Mouse (Mus musculus): ENCODE measurements at regions not wholly inside any gene's neighbourhood (a gene's known extent, or its start where the extent isn't known, plus 50 kb on each side); places are given as distances from the start of the nearest gene placed in this dataset.
"Not testable (repeated sequence)": the region's sequence is repeated elsewhere in the genome, so short reads cannot be mapped to it uniquely, and the experiment has no call there.

DNA sequence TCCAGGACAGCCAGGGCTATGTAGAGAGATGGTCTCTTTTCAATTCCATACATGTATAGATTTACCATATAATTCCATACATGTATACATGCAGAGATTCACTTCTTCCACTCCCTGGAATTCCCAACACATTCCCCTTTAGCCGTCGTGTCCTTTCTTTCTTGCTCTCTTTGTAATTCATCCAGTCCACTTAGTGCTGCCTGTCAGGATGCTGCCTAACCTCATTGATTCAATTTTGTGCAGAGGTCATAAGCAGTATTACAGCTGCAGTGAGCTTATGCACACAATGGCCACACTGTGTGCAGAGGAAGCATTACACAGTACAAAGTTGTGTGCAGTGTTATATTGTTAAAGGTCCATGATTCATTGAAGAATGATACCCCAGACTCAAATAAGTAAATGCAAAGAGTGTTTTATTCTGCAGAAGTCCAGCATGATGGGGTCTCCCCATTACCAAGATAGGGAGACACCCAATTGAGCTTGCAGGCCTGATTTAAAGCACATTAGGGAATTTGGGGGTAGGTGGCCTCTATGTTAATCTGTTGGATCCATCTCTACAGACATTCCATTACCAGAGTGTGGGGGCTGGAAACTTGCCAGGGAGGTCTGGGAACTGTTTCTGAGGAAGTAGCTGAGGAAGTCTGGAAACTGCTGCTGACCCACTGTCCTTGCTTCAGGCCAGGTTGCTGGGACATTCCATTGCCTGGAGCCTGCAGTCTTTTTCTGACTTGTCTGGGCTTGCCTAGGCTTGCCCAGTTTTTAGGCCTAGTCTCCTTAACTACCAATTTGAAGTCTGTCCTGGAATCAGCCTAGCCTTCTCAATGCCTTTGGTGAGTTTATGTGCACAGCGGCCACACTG lies 72.8 kb downstream of the Fam161a start:
- DNase-seq: no peak

DNA sequence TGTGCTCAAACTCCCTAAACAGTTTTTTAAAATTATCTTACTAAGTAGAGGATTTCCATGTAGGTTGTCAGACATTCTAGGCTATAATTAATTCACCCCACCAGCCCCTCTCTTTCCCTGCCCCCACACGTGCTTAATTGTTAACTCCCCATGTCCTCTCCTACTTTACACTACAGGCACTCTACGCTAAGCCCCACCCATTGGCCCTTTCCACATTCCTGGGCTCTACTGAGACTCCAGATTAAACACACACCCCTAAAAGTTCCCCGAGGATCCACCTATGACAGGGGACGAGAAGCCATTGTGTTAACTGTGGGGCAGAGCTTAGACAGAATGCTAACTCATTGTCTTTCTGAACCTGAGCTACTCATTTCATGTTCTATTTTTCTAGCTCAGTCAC lies 74.3 kb downstream of the Fam161a start:
- DNase-seq: no peak

DNA sequence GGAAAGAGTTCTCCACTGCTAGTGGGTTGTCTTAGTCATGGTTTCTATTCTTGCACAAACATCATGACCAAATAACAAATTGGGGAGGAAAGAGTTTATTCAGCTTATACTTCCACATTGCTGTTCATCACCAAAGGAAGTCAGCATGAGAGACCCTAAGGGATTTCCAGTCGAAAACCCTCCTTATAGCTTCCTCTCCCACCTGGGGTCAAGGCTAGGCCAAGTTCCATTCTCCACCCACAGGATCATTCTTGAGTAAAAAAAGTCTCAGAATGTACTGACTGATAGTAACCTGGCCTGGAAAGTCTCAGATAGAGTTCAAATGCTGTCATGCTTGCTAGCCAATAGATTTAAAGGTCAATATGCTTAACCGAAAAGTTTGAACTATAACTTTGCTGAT lies 76.5 kb downstream of the Fam161a start:
- not testable (repeated sequence) for DNase-seq

DNA sequence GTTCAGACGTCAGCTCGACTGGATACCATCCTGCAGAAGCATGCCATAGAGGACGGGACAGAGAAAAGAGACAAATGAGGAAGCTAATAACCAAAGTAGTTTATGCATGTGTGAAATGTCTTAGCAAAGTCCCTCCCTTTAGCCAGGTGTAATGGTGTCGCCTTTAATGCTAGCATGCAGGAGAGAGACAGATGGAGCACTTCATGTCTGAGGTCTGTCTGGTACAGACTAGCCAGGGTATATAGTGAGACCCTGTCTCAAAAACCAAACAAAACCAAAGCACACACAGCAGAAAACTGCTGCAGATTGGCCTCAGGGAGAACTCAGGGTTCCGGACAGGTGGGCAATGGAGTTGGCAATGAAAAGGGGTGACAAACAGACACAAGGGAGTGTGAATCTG lies 88.0 kb downstream of the Fam161a start:
- no peak for DNase-seq

DNA sequence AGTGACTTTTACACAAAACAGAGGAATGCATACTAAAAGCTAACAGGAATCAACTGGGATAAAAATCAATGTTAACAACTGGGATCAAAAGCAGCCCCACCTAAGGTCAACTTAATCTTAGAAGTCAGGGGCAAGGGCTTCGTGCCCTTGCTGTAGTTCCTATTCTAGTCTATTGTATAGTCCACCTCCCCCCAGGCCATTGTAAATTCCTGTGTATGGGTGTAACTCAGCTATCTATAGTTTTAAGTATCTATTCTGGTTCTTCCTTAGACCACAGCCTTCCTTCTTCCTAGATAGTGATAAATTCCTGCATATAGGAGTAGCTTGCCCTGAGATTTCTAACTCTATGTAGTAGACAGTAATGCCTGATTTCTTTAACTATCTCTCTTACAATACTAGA lies 88.4 kb downstream of the Fam161a start:
- not testable (repeated sequence) for DNase-seq

DNA sequence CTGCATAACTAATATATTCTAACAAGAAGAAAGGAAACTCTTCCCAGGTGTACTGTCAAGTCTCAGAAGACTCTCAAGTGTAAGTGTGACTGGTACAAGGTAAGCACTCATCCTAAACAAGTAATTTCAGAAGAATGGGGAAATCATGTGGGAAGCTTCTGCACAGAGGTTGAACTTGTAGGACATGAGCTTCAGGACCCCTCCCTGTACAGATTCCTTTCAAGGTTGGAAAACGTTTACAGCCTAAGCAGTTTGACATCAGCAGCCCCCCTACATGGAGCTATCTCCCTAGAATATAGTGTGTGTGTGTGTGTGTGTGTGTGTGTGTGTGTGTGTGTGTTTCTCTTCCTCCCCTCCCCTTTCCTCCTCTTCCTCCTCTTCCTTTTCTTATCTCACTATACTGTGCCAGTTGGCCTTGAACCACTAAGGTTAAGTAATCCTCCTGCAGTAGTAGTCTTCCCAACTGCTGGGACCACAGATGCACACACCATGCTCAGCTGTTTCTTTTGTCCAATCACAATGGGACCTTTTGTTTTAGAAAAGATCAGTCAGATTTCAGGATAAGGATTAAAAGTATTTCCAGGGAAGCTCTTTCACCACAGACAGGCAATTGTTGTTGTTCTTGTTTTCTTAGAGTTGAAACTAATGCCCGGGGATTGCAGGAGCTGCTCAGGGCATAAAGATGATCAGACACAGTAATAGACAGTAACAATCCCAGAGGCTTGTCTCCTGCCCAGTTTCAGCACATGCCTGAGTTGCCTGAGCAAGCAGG lies 89.3 kb downstream of the Fam161a start:
- DNase-seq: no peak

DNA sequence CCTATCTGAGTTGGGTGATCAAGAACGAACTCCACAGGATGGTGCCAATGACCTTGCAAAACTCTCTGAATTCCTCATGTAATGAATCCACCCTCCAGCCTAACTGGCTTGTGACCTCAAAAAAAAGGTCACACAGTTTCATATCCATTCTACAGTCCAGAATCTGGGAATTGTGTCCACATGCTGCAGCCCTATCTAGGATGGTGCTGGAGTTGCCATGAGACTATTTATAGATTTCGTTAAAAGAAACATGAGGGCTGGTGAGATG lies 89.8 kb downstream of the Fam161a start:
- DNase-seq: no peak

DNA sequence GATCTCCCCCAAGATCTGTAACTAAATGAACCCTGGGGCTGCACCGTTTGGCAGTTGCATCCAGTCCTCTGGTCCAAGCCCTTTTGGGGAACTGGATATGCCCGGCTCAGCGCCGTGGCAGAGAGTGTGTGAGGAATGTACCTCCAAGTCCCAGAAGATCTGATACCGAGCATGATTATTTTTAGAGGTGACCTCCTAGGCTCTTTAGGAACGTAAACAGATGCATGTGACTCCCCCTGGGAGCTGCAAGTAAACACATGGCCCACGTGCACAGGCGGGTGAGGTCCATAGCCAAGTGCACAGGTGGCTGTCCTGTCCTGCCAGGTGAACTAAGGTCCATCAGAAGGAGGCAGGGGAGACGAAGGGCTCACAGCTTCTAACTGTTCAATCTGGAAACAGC lies 107.3 kb downstream of the Fam161a start:
- DNase-seq: no peak

DNA sequence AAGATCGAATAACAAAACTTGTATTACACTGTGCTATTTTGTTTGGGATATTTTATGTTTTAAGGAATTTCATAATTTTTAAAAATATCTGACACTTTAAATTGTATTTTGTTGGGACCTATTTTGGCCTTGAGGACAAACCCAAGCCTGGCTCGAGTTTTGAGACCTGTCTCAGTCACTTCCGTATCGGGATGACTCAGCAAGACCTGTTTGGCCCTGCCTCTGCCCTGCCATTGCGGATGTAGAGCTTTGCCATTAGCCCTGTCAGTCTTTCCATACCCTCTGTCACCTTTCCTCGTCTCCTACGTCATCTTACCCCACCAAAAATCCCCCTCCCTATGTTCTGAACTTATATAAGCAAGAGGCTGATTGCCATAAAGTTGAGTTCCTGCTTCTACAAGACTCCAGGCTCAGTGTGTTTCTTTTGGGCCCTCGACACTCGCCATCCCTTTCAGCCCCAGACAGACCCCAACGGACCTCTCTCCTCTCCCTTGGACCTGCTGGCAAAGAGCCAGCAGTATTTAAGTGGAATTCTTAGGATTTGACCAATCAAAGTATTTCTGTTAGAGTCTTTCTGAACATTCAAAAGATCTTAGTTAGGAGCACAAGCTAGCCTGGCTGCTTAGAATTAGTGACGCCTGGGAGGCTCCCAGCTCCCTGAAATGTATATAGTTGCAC lies 113.3 kb downstream of the Fam161a start:
- no peak for DNase-seq

DNA sequence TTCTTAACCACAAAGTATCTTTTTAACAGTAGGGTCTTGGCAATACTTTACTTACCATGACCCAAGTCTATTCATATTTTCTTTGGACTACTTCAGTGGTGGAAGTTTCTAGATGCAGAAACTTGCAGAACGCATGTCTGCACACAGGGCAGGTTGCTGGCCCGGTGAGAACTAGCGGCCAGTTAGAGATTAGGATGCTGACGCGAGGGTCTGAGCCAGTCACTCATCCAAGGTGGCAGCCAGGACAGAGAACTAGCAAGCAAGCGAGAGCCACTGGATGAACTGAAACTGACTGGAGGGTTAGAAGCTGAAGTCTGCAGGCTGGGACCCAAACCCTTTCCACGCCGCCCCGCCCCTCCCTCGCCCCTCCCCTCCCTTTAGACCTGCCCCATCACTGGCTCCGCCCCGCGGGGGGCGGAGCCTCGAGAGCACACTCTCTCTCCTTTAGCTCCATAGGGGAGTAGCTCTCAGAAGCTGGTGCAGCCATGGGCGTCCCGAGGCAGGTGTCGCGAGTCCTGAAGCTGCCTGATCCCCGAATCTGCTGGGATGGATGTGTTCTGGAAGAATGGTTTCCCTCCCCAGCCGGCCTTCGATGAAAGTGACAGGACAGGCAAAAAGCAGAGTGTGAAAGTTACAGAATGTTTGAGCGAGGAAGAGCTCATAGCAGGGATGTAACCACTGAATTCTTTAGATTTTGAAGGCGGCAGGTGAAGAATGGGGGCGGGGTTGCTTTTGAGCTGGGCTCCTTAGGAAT lies 117.0 kb downstream of the Fam161a start:
- DNase-seq: peak; percentile 58

DNA sequence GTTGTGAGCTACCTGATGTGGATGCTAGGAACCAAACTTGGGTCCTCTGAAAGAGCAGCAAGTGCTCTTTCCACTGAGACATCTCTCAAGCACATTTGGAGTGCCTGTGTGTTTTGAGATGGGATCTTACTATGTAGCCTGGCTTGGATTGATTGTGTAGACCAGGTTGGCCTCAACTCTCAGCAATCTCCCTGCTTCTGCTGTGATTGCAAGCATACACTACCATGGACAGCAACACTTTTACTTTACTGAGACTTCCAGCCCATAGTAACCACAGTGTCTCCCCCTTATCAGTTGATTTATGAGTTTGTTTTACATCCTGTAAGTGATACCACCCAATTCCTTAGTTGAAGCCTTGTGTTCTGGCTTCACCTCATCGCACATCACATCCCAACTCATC lies 123.8 kb downstream of the Fam161a start:
- DNase-seq: no peak

DNA sequence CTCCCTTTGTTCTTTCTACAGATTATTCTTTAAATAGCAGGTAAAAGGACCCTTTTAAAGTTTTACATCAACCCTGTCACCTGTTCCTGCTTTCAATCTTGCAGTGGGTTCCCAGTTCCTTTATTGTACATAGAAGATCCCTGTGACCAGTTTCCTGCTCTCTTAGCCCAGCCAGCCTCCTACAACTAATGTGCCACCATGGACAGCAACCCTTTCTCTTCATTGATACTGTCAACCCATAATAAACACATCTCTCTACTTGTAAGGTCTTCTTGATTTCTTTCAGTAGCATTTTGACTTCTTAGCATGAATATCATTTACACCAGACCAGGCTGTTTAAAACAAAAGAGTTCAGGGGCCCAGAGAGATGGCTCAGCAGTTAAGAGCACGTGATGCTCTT lies 124.2 kb upstream of the Xpo1 start:
- no peak for DNase-seq

DNA sequence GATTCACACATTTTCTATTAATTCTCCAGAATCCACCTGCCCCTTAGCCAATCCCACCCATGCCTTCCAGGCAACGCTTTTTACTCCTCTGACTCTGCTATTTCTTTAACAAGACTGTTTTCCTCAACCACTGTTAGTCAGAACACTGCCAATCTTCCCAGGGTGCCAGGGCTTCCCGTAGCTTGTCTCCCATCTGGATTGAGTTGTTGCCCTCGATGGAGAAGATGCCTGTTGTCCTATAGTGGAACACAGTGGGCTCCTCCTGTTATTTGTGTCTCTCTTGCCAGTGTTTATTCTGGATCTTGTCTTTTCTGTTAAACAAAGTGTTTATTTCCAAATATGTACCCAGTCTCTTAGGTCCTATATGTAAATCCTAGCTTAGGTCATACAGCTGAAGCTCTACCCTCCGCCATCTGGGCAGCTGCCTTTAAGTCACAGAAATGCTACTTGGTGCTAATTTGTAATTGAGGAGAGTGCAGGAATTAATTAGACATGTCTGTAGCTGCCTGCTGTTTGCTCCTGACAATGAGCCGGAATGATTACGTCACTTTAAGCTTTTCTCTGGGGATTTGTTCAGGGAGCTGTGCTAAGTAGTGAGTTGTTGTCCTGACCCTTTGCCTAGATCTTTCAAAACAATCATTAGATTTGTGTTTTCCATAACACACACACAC lies 115.3 kb upstream of the Xpo1 start:
- DNase-seq: peak; percentile 23

DNA sequence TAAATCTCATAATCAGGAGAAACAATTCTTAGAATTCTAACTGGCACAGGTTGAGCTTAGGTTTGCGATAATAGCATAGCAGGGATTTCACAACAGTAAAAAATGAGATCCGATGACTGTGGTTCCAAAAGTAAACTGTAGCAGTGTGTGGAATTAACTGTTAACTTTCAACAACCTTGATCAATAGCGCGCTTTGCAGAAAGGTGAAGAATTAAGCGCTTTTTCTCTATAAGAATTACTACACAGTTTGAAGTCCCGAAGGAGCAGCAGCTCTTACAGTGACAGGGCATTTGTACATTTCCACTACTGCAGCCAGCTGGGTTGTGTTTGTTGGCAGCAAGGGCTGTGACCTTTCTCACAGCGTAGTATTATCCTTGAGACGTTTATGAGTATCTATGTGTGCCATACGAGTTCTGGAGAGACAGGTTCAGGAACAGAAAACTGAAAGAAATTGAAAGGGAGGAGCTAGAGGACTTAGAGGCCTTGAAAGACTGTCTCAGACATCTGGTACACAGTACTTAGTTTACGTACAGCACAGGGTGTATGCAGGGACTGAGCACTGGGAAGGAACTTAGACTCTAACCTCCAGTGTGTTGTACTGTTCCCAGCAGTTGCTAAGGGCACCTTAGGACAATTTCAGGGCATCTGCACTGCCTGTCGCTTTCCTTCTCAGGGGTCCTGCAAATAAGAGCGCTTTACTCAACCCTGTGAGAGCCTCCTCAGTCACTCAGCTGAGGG lies 114.6 kb upstream of the Xpo1 start:
- peak; percentile 53 for DNase-seq

DNA sequence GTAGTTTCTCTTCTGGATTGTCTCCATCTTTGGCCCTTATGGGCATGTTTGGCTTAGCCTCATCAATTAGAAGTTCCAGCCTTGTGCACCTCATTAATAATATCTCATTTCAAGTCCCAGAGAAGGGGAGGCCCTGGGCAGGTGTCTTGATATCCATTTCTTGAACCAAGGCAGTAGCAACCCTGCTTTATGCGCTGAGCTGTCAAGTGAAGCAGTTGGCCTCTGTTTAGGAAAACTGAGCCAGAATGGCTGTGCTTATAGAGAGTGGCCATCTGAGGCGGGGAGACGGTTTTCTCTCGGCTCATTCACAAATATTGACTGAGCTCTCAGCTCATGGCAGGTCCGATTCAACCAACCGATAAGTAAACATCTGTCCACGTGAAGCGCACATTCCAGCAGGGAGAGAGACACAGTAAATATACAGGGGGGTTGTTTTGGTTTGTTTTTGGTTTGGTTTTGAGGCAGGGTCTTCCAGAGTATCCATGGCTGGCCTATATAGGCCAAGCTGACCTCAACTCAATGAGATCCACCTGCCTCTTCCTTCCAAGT lies 107.7 kb upstream of the Xpo1 start:
- DNase-seq: no peak

DNA sequence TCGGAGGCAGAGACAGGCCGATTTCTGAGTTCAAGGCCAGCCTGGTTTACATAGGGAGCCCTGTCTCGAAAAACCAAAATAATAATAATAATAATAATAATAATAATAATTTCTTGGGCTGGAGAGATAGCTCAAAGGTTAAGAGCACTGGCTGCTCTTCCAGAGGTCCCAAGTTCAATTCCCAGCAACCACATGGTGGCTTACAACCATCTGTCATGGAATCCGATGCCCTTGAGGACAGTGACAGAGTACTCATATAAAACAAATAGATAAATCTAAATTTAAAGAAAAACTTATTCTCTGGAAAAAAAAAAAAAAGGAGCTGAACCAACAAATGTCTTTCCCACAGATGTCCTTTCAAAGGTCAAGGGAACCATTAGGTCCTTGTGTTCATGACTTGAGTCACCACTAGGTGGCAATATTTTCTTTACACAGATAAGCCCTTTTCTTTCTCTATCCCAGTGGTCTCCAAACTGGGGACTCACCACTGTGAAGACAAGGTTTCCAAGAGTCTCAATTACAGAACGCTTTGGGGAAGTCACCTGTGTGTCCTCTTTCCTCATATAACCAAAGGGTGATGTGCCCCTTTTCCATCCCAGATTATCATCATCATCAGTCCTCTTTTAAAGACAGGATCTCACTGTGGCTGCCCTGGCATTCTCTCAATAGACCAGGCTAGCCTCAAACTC lies 106.1 kb upstream of the Xpo1 start:
- DNase-seq: peak; percentile 16

DNA sequence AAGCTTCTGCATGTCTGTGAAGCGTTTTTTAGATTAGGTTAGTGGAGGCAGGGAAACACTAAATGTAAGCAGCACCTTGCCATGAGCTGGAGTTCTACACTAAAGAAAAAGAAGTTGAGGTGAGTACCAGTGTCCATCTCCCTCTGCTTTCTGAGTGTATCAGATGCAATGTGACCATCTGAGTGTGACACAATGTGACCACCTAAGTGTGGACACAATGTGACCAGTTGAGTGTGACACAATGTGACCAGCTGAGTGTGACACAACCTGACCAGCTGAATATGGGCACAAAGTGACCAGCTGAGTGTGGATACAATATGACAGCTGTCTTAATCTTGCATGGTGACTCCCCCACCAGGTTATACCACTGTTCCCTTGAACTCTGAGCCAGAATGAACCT lies 101.0 kb upstream of the Xpo1 start:
- no peak for DNase-seq

DNA sequence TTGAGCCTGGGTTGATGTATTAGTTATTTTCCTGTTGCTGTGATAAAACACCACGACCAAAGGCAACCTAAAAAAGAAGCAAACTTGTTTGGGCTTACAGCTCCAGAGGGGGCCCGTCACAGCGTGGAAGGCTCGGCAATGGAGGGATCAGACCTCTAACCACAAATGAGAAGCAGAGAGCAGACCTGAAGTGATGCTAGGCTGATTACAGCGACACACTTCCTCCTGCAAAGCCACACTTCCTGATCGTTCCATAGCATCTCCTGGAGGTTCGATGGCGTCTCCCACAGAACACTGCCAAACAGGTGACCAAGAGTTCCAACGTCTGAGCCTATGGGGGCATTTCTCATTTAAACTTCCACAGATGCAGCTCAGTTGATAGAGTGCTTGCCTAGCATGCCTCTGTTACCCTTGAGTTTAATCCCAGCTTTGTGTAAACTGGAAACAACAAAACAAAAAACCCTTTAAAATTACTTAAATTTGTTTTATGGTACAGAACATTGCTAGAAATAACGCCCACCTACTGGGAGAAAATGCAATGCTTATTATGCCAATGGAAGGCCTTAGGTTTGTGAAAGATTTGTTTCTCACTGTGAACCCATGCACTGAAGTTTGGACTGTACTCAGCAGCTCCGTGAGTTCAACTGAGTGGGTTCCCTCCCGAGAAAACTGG lies 87.2 kb upstream of the Xpo1 start:
- no peak for DNase-seq

DNA sequence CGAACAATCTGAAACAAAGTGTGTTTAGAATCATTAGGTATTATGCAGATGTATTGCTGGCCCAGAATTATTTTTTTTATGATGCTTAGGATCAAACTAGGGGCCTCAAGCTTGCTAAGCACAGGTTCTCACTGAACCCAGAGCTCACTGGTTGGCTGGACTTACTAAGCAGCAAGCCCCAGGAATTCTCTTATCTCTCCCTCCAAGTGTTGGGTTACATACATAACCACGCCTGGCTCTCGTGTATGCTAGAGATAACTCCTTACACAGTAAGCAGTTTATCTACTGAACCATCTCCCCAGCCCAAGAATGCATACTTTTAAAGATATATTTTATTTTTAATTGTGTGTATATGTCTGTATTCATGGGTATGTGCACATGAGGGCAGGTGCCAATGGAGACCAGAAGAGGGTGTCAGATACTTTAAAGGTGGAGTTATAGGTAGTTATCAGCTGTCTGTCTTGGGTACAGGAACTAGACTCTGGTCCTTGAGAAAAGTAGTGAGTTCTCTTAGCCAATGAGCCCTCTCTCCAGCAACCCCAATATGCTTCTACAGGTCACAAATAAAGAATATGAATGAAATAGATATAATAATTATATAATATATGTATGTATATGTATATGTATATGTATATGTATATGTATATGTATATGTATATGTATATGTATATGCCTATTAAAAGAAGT lies 86.0 kb upstream of the Xpo1 start:
- DNase-seq: no peak
